Mouse (Mus musculus) cerebellum, postnatal 36 days (tissue): ENCODE results near the gene Blvrb.
A peak's percentile ranks its signal among the peaks of the same experiment; 100 is the strongest.

ENCODE experiments used
- DNase-seq, 2 experiments: peaks; one replicate each; pipeline ENCODE4 v3.0.0; 2021 to 2022; ENCODE audit warnings: mixed read lengths in 2 of 2

Blvrb gene

GRCm38 (mm10) chr7:27449256-27449862 lies 1.6 kb downstream of the Blvrb start:
- DNase-seq: peak; percentile 73 to 80

- DNase-seq: no peak
Observed at GRCm38 (mm10) chr7:27451359-27451758, 3.6 kb downstream of the Blvrb start.

- no peak for DNase-seq
Observed at GRCm38 (mm10) chr7:27452206-27452770, 4.5 kb downstream of the Blvrb start.

GRCm38 (mm10) chr7:27454461-27455121 lies 6.8 kb downstream of the Blvrb start:
- no peak for DNase-seq

- DNase-seq: no peak
Observed at GRCm38 (mm10) chr7:27455273-27455672, 7.5 kb downstream of the Blvrb start.

- DNase-seq: no peak
Observed at GRCm38 (mm10) chr7:27458614-27459013, 10.8 kb downstream of the Blvrb start.

- no peak for DNase-seq
Observed at GRCm38 (mm10) chr7:27459640-27460039, 11.9 kb downstream of the Blvrb start.

- no peak for DNase-seq
Observed at GRCm38 (mm10) chr7:27460477-27460876, 12.7 kb downstream of the Blvrb start.

- DNase-seq: peak in 1 of 2 experiments; percentile 26
Observed at GRCm38 (mm10) chr7:27467648-27468047, 19.9 kb downstream of the Blvrb start.

- DNase-seq: no peak
Observed at GRCm38 (mm10) chr7:27471390-27472120, 23.8 kb downstream of the Blvrb start.

- no peak for DNase-seq
Observed at GRCm38 (mm10) chr7:27472596-27472995, 24.8 kb downstream of the Blvrb start.

- peak; percentile 100 for DNase-seq
Observed at GRCm38 (mm10) chr7:27473156-27473834, 25.5 kb downstream of the Blvrb start, which contains the start of gene Sertad3. Sertad3 (plus strand) TSS chr7:27473768.

GRCm38 (mm10) chr7:27473835-27474489 lies 26.2 kb downstream of the Blvrb start:
- no peak for DNase-seq

GRCm38 (mm10) chr7:27474490-27474954 lies 26.7 kb downstream of the Blvrb start:
- DNase-seq: peak; percentile 94 to 97

GRCm38 (mm10) chr7:27475596-27475995 lies 27.8 kb downstream of the Blvrb start:
- no peak for DNase-seq

- no peak for DNase-seq
Observed at GRCm38 (mm10) chr7:27476098-27476635, 28.4 kb downstream of the Blvrb start.

GRCm38 (mm10) chr7:27478561-27478960 lies 30.8 kb downstream of the Blvrb start:
- DNase-seq: no peak

- DNase-seq: no peak
Observed at GRCm38 (mm10) chr7:27479750-27480149, 32.0 kb downstream of the Blvrb start.

- no peak for DNase-seq
Observed at GRCm38 (mm10) chr7:27480506-27480905, 32.7 kb downstream of the Blvrb start.

- DNase-seq: peak in 1 of 2 experiments; percentile 20
Observed at GRCm38 (mm10) chr7:27480927-27481626, 33.3 kb downstream of the Blvrb start.

- DNase-seq: peak; percentile 68 to 80
Observed at GRCm38 (mm10) chr7:27481627-27481969, 33.8 kb downstream of the Blvrb start.
